Mouse (Mus musculus): Measurements from ENCODE around the gene Samsn1. TPM values are rescaled to one million over a fixed set of nuclear protein-coding genes. Genes with fewer than 3 reads are reported as not detected.

Samsn1 gene
- polyA plus RNA-seq, 1 experiment = 0.02 TPM

GRCm38 (mm10) chr16:76047066-76047465, 25.0 kb upstream of the Samsn1 start:
- Histone ChIP-seq H3K79me2 (ENCODE audit: control insufficient read depth, insufficient read depth) (no peaks in the 10 kb centered on the region), H3K27me3 (ENCODE audit: control insufficient read depth, insufficient read depth, insufficient read length) (no peaks in the 10 kb centered on the region), H3ac (ENCODE audit: control insufficient read depth, insufficient read length, low read depth) (no peak overlapping the region), H3K36me3 (ENCODE audit: control insufficient read depth, insufficient read depth) (no peaks in the 10 kb centered on the region), H3K79me3 (ENCODE audit: low read depth) (no peaks in the 10 kb centered on the region), H3K4me3 (ENCODE audit: insufficient read depth, poor library complexity, severe bottlenecking) (no peak overlapping the region)
- no peak for TF ChIP-seq MAX (IDR thresholded peaks at IDR 0.05)
- TF ChIP-seq USF1 (IDR thresholded peaks at IDR 0.05; ENCODE audit: low read depth) = no peak
- no peak for TF ChIP-seq MYOD1 (IDR thresholded peaks at IDR 0.05; ENCODE audit: control insufficient read depth, insufficient read length, low read depth)
- no peak for TF ChIP-seq CTCF (IDR thresholded peaks at IDR 0.05; ENCODE audit: control insufficient read depth, insufficient read depth, insufficient read length)
- no peak for TF ChIP-seq CEBPB (IDR thresholded peaks at IDR 0.05; ENCODE audit: low read depth)
- TF ChIP-seq MYOG (IDR thresholded peaks at IDR 0.05; ENCODE audit: control insufficient read depth, extremely low read depth, insufficient read length) = no peak
- no peak for TF ChIP-seq FOSL1 (IDR thresholded peaks at IDR 0.05; ENCODE audit: insufficient read depth, low read length, poor library complexity, severe bottlenecking)

- TF ChIP-seq USF1 (IDR thresholded peaks at IDR 0.05; ENCODE audit: low read depth) (no peak), FOSL1 (IDR thresholded peaks at IDR 0.05; ENCODE audit: insufficient read depth, low read length, poor library complexity, severe bottlenecking) (no peak), MAX (IDR thresholded peaks at IDR 0.05) (no peak), CEBPB (IDR thresholded peaks at IDR 0.05; ENCODE audit: low read depth) (no peak), CTCF (IDR thresholded peaks at IDR 0.05; ENCODE audit: control insufficient read depth, insufficient read depth, insufficient read length) (no peak), MYOG (IDR thresholded peaks at IDR 0.05; ENCODE audit: control insufficient read depth, extremely low read depth, insufficient read length) (no peak), MYOD1 (IDR thresholded peaks at IDR 0.05; ENCODE audit: control insufficient read depth, insufficient read length, low read depth) (no peak)
- H3ac ChIP-seq (ENCODE audit: control insufficient read depth, insufficient read length, low read depth) = no peak overlapping the region
Observed at GRCm38 (mm10) chr16:76040319-76040945, 18.4 kb upstream of the Samsn1 start.

GRCm38 (mm10) chr16:76019164-76019563, 2.9 kb downstream of the Samsn1 start:
- no peaks in the 10 kb centered on the region for H3K79me2 ChIP-seq (ENCODE audit: control insufficient read depth, insufficient read depth)
- no peak for TF ChIP-seq MYOD1 (IDR thresholded peaks at IDR 0.05; ENCODE audit: control insufficient read depth, insufficient read length, low read depth)
- TF ChIP-seq FOSL1 (IDR thresholded peaks at IDR 0.05; ENCODE audit: insufficient read depth, low read length, poor library complexity, severe bottlenecking) = no peak
- TF ChIP-seq MYOG (IDR thresholded peaks at IDR 0.05; ENCODE audit: control insufficient read depth, extremely low read depth, insufficient read length) = no peak
- no peak for TF ChIP-seq MAX (IDR thresholded peaks at IDR 0.05)
- no peak for TF ChIP-seq CTCF (IDR thresholded peaks at IDR 0.05; ENCODE audit: control insufficient read depth, insufficient read depth, insufficient read length)
- TF ChIP-seq USF1 (IDR thresholded peaks at IDR 0.05; ENCODE audit: low read depth) = no peak
- TF ChIP-seq CEBPB (IDR thresholded peaks at IDR 0.05; ENCODE audit: low read depth) = no peak
- no peak overlapping the region for H3ac ChIP-seq (ENCODE audit: control insufficient read depth, insufficient read length, low read depth)
- H3K36me3 ChIP-seq (ENCODE audit: control insufficient read depth, insufficient read depth) = no peaks in the 10 kb centered on the region
- no peaks in the 10 kb centered on the region for H3K27me3 ChIP-seq (ENCODE audit: control insufficient read depth, insufficient read depth, insufficient read length)
- H3K79me3 ChIP-seq (ENCODE audit: low read depth) = no peaks in the 10 kb centered on the region
- H3K4me3 ChIP-seq (ENCODE audit: insufficient read depth, poor library complexity, severe bottlenecking) = no peak overlapping the region

More at GRCm38 (mm10) chr16:76040319-76040945, 18.4 kb upstream of the Samsn1 start:
- H3K79me3 ChIP-seq (ENCODE audit: low read depth) = no peaks in the 10 kb centered on the region
- no peaks in the 10 kb centered on the region for H3K36me3 ChIP-seq (ENCODE audit: control insufficient read depth, insufficient read depth)
- H3K4me3 ChIP-seq (ENCODE audit: insufficient read depth, poor library complexity, severe bottlenecking) = no peak overlapping the region
- no peaks in the 10 kb centered on the region for H3K27me3 ChIP-seq (ENCODE audit: control insufficient read depth, insufficient read depth, insufficient read length)
- no peaks in the 10 kb centered on the region for H3K79me2 ChIP-seq (ENCODE audit: control insufficient read depth, insufficient read depth)

- TF ChIP-seq MAX (IDR thresholded peaks at IDR 0.05) (no peak), MYOD1 (IDR thresholded peaks at IDR 0.05; ENCODE audit: control insufficient read depth, insufficient read length, low read depth) (no peak), CEBPB (IDR thresholded peaks at IDR 0.05; ENCODE audit: low read depth) (no peak)
- H3K79me2 ChIP-seq (ENCODE audit: control insufficient read depth, insufficient read depth) = no peaks in the 10 kb centered on the region
- no peaks in the 10 kb centered on the region for H3K36me3 ChIP-seq (ENCODE audit: control insufficient read depth, insufficient read depth)
- H3K4me3 ChIP-seq (ENCODE audit: insufficient read depth, poor library complexity, severe bottlenecking) = no peak overlapping the region
- H3K79me3 ChIP-seq (ENCODE audit: low read depth) = no peaks in the 10 kb centered on the region
- no peak overlapping the region for H3ac ChIP-seq (ENCODE audit: control insufficient read depth, insufficient read length, low read depth)
- H3K27me3 ChIP-seq (ENCODE audit: control insufficient read depth, insufficient read depth, insufficient read length) = no peaks in the 10 kb centered on the region
Observed at GRCm38 (mm10) chr16:76003812-76004389, 18.2 kb downstream of the Samsn1 start.

GRCm38 (mm10) chr16:76002870-76003572, 19.1 kb downstream of the Samsn1 start:
- Histone ChIP-seq H3K79me2 (ENCODE audit: control insufficient read depth, insufficient read depth) (no peaks in the 10 kb centered on the region), H3ac (ENCODE audit: control insufficient read depth, insufficient read length, low read depth) (no peak overlapping the region), H3K4me3 (ENCODE audit: insufficient read depth, poor library complexity, severe bottlenecking) (no peak overlapping the region), H3K79me3 (ENCODE audit: low read depth) (no peaks in the 10 kb centered on the region), H3K36me3 (ENCODE audit: control insufficient read depth, insufficient read depth) (no peaks in the 10 kb centered on the region), H3K27me3 (ENCODE audit: control insufficient read depth, insufficient read depth, insufficient read length) (no peaks in the 10 kb centered on the region)
- no peak for TF ChIP-seq MYOG (IDR thresholded peaks at IDR 0.05; ENCODE audit: control insufficient read depth, extremely low read depth, insufficient read length)
- no peak for TF ChIP-seq CEBPB (IDR thresholded peaks at IDR 0.05; ENCODE audit: low read depth)
- no peak for TF ChIP-seq USF1 (IDR thresholded peaks at IDR 0.05; ENCODE audit: low read depth)
- TF ChIP-seq MAX (IDR thresholded peaks at IDR 0.05) = no peak
- no peak for TF ChIP-seq MYOD1 (IDR thresholded peaks at IDR 0.05; ENCODE audit: control insufficient read depth, insufficient read length, low read depth)
- no peak for TF ChIP-seq FOSL1 (IDR thresholded peaks at IDR 0.05; ENCODE audit: insufficient read depth, low read length, poor library complexity, severe bottlenecking)
- TF ChIP-seq CTCF (IDR thresholded peaks at IDR 0.05; ENCODE audit: control insufficient read depth, insufficient read depth, insufficient read length) = no peak

All from C2C12 (cell line).